Mouse (Mus musculus) kidney, embryonic 14.5 days (tissue): ENCODE data around the gene Tmtc4. TPM values are rescaled to one million over a fixed set of nuclear protein-coding genes. Genes with fewer than 3 reads are reported as not detected.

ENCODE experiments used
- ATAC-seq: fragments of 200-750 bp; cut with Nextera tagmentation; 2 replicates; pipeline ENCODE4 v1.8.0; 2017; ENCODE audit warnings: moderate number of reproducible peaks, mild to moderate bottlenecking, moderate TSS enrichment, moderate library complexity; ENCODE audit not compliant: low FRiP score, low TSS enrichment
- H3K27ac ChIP-seq: fragments of 300-500 bp; sonication (generic); 2 replicates; pipeline ENCODE4 v1.5.1; 2014; ENCODE audit warnings: low read depth, mild to moderate bottlenecking, low read length, moderate library complexity, mixed read lengths
- H3K27me3 ChIP-seq: fragments of 300-500 bp; sonication (generic); 2 replicates; pipeline ENCODE4 v1.6.1; 2014; ENCODE audit warnings: mild to moderate bottlenecking, low read length; ENCODE audit not compliant: control insufficient read depth, insufficient read depth
- H3K36me3 ChIP-seq: fragments of 300-500 bp; sonication (generic); 2 replicates; pipeline ENCODE4 v1.6.1; 2014; ENCODE audit warnings: low read length, mixed read lengths; ENCODE audit not compliant: control insufficient read depth, insufficient read depth
- H3K4me1 ChIP-seq: fragments of 300-500 bp; sonication (generic); 2 replicates; pipeline ENCODE4 v1.6.1; 2014; ENCODE audit warnings: low read length, mixed read lengths; ENCODE audit not compliant: control insufficient read depth, insufficient read depth
- H3K4me2 ChIP-seq: fragments of 300-500 bp; sonication (generic); replicated peaks from 2 replicates; pipeline ENCODE4 v1.6.1; 2014; ENCODE audit warnings: low read depth, mild to moderate bottlenecking, low read length
- H3K4me3 ChIP-seq: fragments of 300-500 bp; sonication (generic); 2 replicates; pipeline ENCODE4 v1.5.1; 2014; ENCODE audit warnings: mild to moderate bottlenecking, low read length
- H3K9ac ChIP-seq: fragments of 300-500 bp; sonication (generic); 2 replicates; pipeline ENCODE4 v1.6.1; 2014; ENCODE audit warnings: low read depth, mild to moderate bottlenecking, low read length, moderate library complexity
- H3K9me3 ChIP-seq: fragments of 300-500 bp; sonication (generic); 2 replicates; pipeline ENCODE4 v1.6.1; 2016; ENCODE audit warnings: low read length; ENCODE audit not compliant: control insufficient read depth
- WGBS: fragments of 180-500 bp; shearing (Covaris S2); extraction: QIAGEN DNeasy Blood & Tissue Kit; methylation state at CpG from one replicate; pipeline ENCODE4 v1.1.7; 2014; 5-methylcytosine and 5-hydroxymethylcytosine counted together
- polyA plus RNA-seq: library from polyadenylated mRNA; unstranded; fragments of >200 nt; fragmentation: Nextera tagmentation; extraction: Ambion mirVana; gene quantifications from 2 replicates; pipeline ENCODE4 v1.2.1, GENCODE M21; 2014

Tmtc4 gene
- polyA plus RNA-seq, 1 experiment from 2014 or later, result 50.7 TPM

DNA sequence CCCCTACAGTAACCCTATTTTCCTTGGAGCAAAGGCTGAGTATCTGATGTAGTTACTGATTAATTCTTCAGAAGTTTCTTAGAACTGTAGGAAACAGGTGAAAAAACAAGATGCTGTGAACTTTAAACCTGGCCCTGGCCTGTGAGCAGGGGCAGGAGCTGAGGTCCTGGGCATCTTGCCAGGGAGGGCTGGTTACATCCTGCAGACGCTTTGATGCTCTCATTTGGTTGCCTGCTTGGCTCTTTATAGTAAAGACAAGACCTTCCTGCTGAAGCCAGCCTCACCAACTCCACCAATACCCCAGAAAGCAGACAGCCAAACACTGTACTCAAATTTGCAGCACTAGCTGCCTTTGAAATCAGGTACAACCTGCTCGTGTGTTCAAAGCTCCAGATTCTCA lies 81.7 kb downstream of the Tmtc4 start:
- Histone ChIP-seq H3K4me3 (no peak overlapping the region), H3K4me2 (no peak overlapping the region), H3K27ac (no peak overlapping the region), H3K27me3 (no peaks in the 10 kb centered on the region), H3K36me3 (no peaks in the 10 kb centered on the region), H3K9me3 (no peaks in the 10 kb centered on the region), H3K4me1 (no peaks in the 10 kb centered on the region; the same call in 1 of the 2 replicates), H3K9ac (no peak overlapping the region)
- peak; percentile 86; the same call in 1 of the 2 replicates for ATAC-seq
- WGBS, result 39% methylated on average over 2 of the region's 2 CpGs

DNA sequence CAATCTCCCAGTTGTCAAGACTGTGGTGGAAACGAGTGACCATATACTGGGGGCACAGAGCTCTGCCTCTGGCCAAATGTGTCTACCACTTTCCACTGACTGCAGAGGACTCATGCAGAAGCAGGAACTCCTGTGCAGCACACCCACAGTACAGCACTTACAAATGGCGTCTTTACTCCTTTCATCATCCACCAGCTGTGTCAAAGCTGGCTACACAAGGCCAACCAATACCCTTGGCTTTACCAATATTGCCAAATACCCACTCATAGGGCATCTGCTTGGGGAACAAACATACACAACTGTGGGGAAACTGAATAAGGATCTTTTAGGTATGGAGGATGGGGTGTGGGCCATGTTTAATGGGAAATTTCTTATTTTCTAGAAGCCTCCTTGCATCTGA lies 82.1 kb downstream of the Tmtc4 start:
- Histone ChIP-seq H3K9ac (no peak overlapping the region), H3K4me3 (no peak overlapping the region), H3K4me1 (no peaks in the 10 kb centered on the region; the same call in 1 of the 2 replicates), H3K4me2 (no peak overlapping the region), H3K27me3 (no peaks in the 10 kb centered on the region), H3K36me3 (no peaks in the 10 kb centered on the region), H3K27ac (peak overlapping the region; percentile 32; the same call in 1 of the 2 replicates), H3K9me3 (no peaks in the 10 kb centered on the region)
- peak; percentile 16; the same call in 1 of the 2 replicates for ATAC-seq
- 81% methylated on average over 2 of the region's 2 CpGs for WGBS

DNA sequence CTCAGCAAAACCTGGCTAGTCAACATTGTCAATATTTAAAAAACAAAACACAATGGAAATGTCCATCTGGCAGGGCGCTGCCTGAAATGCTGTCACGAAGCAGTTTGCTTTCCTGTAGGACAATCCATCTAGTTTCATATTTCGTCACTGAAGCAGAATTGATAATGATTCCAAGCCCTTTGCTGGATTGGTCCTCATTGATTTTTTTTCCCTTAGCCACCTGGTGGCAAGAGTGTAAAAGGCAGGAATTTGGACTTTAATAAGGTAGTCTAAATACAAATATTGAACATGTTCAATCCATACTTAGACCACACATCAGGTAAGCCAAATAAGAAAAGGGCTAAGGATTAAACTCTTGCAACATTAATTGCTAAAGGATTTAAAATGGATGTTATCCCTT lies 82.7 kb downstream of the Tmtc4 start:
- Histone ChIP-seq H3K4me3 (no peak overlapping the region), H3K4me2 (no peak overlapping the region), H3K36me3 (no peaks in the 10 kb centered on the region), H3K9ac (no peak overlapping the region), H3K27ac (no peak overlapping the region; the same call in 1 of the 2 replicates), H3K4me1 (no peaks in the 10 kb centered on the region; the same call in 1 of the 2 replicates), H3K9me3 (no peaks in the 10 kb centered on the region), H3K27me3 (no peaks in the 10 kb centered on the region)
- ATAC-seq, result no peak
- WGBS, result 87% methylated on average over 3 of the region's 3 CpGs

DNA sequence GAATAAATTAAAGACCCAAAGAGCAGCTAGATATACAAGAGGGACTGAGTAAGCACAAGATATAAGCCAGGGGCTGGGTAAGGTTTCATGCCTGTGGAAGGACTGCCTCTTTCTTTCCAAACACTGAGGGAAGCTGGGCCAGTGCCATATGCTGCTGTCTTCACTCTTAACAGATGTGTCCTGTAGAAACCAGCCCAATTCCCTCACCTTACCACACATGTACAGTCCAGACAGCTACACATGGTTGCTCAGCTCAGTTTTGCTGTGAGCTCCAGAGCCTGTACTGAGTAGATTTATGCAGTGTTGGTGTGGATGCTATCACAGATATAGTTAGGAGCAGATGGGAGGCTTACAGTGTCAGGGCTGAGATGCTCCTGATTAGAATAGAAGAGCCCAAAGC lies 83.2 kb downstream of the Tmtc4 start:
- H3K9ac ChIP-seq, result no peak overlapping the region
- H3K27ac ChIP-seq, result no peak overlapping the region
- ATAC-seq, result peak; percentile 34; the same call in 1 of the 2 replicates
- H3K4me3 ChIP-seq, result no peak overlapping the region
- no peaks in the 10 kb centered on the region for H3K9me3 ChIP-seq
- H3K4me2 ChIP-seq, result no peak overlapping the region
- no peaks in the 10 kb centered on the region; the same call in 1 of the 2 replicates for H3K4me1 ChIP-seq
- H3K27me3 ChIP-seq, result no peaks in the 10 kb centered on the region
- no peaks in the 10 kb centered on the region for H3K36me3 ChIP-seq

DNA sequence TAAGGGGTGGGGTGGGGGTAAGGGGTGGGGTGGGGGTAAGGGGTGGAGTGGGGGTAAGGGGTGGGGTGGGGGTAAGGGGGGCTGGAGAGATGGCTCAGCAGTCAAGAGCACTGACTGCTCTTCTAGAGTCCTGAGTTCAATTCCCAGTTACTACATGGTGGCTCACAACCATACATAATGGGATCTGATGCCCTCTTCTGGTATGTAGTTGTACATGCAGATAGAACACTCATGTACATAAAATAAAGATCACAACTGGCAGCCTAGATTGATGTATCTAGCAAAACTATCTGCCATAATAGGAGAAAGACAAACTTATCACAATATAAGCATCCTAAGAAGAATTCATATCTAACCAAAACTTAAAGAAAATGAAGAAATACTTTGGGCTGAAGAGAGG lies 85.3 kb downstream of the Tmtc4 start:
- H3K27ac ChIP-seq, result no peak overlapping the region
- H3K36me3 ChIP-seq, result no peaks in the 10 kb centered on the region
- no peak for ATAC-seq
- H3K9ac ChIP-seq, result no peak overlapping the region
- H3K9me3 ChIP-seq, result no peaks in the 10 kb centered on the region
- H3K4me3 ChIP-seq, result no peak overlapping the region
- H3K27me3 ChIP-seq, result no peaks in the 10 kb centered on the region
- no peaks in the 10 kb centered on the region; the same call in 1 of the 2 replicates for H3K4me1 ChIP-seq
- no peak overlapping the region for H3K4me2 ChIP-seq

DNA sequence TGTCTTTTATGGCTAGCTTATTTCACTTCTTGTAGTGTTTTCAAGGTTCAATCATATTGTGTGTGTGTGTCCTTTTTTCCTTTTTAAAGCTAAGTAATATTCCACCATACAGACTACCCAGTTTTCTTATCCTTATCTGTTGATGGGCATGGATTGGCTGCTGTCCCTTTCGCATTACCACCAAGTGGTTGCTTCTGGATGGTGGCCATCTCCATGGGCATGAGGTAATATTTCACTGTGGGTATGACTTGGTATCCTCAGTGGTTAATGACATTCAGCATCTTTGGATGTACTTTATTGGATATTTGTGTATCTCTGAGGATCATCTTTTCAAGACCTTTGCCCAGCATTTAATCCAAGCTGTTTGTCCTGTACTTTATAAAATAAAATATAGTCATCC lies 87.7 kb downstream of the Tmtc4 start:
- Histone ChIP-seq H3K4me3 (no peak overlapping the region), H3K4me2 (no peak overlapping the region), H3K9ac (no peak overlapping the region), H3K27me3 (no peaks in the 10 kb centered on the region), H3K9me3 (no peaks in the 10 kb centered on the region), H3K4me1 (no peaks in the 10 kb centered on the region), H3K27ac (no peak overlapping the region), H3K36me3 (0 out of 2 replicates have a peak, but pooled peaks cover 3% of the 10 kb centered on the region)
- ATAC-seq, result no peak
- 97% methylated on average over 1 of the region's 1 CpGs for WGBS

DNA sequence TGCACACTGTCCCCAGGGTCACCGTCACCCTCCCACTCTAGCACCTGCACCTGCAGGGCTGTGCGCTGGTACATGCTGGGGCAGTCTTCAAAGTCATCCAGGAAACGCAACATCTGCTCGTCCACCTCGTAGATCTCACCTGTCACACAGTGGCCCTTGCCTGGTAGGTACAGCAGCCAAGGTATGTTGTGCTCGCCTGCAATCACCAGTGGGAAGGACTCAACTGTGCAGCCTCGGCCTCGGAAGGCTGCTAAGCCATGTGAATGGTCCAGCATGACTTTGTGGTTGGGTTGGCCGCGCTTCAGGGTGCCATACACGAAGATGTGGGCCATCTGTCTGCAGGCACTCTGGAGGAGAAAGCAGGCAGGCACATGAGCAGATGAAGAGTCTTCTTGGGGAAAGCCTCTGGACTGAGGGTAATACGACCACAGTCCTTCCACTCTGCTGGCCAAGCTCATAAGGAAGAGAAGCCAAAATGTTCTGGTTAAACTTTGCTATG lies 92.3 kb downstream of the Tmtc4 start:
- Histone ChIP-seq H3K9me3 (no peaks in the 10 kb centered on the region), H3K27me3 (no peaks in the 10 kb centered on the region), H3K36me3 (0 out of 2 replicates have a peak, but pooled peaks cover 5% of the 10 kb centered on the region), H3K4me3 (no peak overlapping the region), H3K27ac (no peak overlapping the region), H3K4me1 (no peaks in the 10 kb centered on the region), H3K4me2 (no peak overlapping the region), H3K9ac (no peak overlapping the region)
- WGBS, result 90% methylated on average over 12 of the region's 12 CpGs
- ATAC-seq, result no peak

DNA sequence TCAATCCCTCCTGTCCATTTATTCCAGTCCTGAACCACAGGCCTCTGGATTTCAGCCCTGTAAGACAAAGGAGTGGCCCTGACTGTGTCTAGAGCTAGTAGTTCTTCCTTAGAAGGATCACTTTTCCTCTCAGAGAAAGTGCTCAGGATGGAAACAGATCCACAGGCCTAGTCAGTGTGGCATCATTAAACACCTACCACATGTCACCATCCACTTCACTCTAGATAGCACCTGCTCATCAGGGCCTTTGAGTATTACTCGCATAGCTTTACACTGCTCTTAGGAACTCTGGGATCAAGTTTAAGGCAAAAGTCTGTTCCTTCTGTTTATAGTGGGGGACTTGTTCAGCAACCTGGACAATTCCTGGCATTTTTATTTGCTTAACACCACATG lies 95.4 kb downstream of the Tmtc4 start:
- 0 out of 2 replicates have a peak, but pooled peaks cover under 1% of the 10 kb centered on the region for H3K4me1 ChIP-seq
- 76% methylated on average over 1 of the region's 1 CpGs for WGBS
- H3K27ac ChIP-seq, result no peak overlapping the region
- no peak overlapping the region for H3K9ac ChIP-seq
- H3K4me3 ChIP-seq, result no peak overlapping the region
- no peak for ATAC-seq
- H3K36me3 ChIP-seq, result 0 out of 2 replicates have a peak, but pooled peaks cover 5% of the 10 kb centered on the region
- no peaks in the 10 kb centered on the region for H3K27me3 ChIP-seq
- H3K4me2 ChIP-seq, result no peak overlapping the region
- H3K9me3 ChIP-seq, result no peaks in the 10 kb centered on the region

DNA sequence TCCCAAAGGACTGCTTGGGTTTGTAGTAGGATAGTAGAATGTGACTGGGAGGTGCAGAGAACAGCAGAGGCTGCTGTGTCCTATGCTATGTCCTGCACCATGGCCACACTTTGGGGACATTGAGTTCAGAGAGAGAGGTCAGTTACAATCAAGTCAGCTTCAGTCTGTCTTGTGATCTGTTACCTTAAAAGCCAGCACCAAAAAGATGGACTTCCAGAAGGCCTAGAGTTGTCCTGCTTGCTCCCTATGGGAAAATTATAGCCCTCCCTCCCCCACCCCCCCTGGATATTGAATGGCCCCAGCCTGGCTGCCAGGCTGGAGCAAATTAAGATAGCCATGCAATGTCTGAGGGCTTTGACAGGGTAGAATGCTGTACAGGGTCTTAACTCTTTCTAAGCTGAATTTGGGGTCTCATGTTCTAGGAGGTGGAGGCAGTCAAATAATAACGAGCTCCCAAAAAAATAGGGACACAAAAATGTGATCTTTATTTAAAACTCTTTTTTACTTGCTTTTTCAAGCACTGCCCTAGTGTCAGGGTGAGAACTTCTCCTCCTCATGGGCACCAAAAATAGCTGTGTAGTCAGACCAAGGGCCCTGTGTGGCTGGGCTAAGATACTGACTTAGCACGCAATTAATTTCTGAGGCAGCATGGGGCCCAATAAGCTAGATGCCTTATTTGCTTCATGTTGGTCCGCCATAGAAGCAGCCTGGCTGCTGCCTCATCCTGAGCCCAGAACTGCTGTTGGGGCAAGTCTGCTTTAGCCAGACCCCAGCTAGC lies 95.9 kb downstream of the Tmtc4 start:
- Histone ChIP-seq H3K4me1 (0 out of 2 replicates have a peak, but pooled peaks cover 3% of the 10 kb centered on the region), H3K4me3 (no peak overlapping the region), H3K4me2 (no peak overlapping the region), H3K27ac (no peak overlapping the region), H3K9ac (no peak overlapping the region), H3K36me3 (0 out of 2 replicates have a peak, but pooled peaks cover 5% of the 10 kb centered on the region), H3K9me3 (no peaks in the 10 kb centered on the region), H3K27me3 (no peaks in the 10 kb centered on the region)
- WGBS, result 90% methylated on average over 3 of the region's 3 CpGs
- ATAC-seq, result no peak
